Mouse (Mus musculus) urinary bladder, postnatal 25 days (tissue): ENCODE data around the gene Padi6.

Experiments
- DNase-seq: peaks from one replicate; pipeline ENCODE4 v3.0.0; 2022; ENCODE audit warnings: low spot score

Gene Padi6

GRCm38 (mm10) chr4:140742543-140742942 lies at the start of gene Padi6:
TSS of gene Padi6 (minus strand) at chr4:140742643.
- DNase-seq, result no peak

- no peak for DNase-seq
These were observed 48.6 kb upstream of the Padi6 start for GRCm38 (mm10) chr4:140791071-140791470.

- no peak for DNase-seq
These were observed 47.5 kb upstream of the Padi6 start for GRCm38 (mm10) chr4:140789983-140790382.

GRCm38 (mm10) chr4:140788983-140789382 lies 46.5 kb upstream of the Padi6 start:
- peak; percentile 68 for DNase-seq

- no peak for DNase-seq
These were observed 45.8 kb upstream of the Padi6 start for GRCm38 (mm10) chr4:140788264-140788663.

GRCm38 (mm10) chr4:140787414-140787813 lies 45.0 kb upstream of the Padi6 start:
- DNase-seq, result peak; percentile 22

- no peak for DNase-seq
These were observed 42.8 kb upstream of the Padi6 start for GRCm38 (mm10) chr4:140785217-140785616.

GRCm38 (mm10) chr4:140784292-140784945 lies 42.0 kb upstream of the Padi6 start:
- no peak for DNase-seq

GRCm38 (mm10) chr4:140782821-140783220 lies 40.4 kb upstream of the Padi6 start:
- DNase-seq, result no peak

- DNase-seq, result no peak
These were observed 38.1 kb upstream of the Padi6 start for GRCm38 (mm10) chr4:140780507-140780906.

GRCm38 (mm10) chr4:140779803-140780397 lies 37.5 kb upstream of the Padi6 start:
- DNase-seq, result peak; percentile 16

- DNase-seq, result no peak
These were observed 34.2 kb upstream of the Padi6 start for GRCm38 (mm10) chr4:140776623-140777022.

- DNase-seq, result no peak
These were observed 33.4 kb upstream of the Padi6 start for GRCm38 (mm10) chr4:140775876-140776275.

- no peak for DNase-seq
These were observed 32.5 kb upstream of the Padi6 start for GRCm38 (mm10) chr4:140774893-140775292.

- no peak for DNase-seq
These were observed 31.8 kb upstream of the Padi6 start, which contains the start of gene Padi4 for GRCm38 (mm10) chr4:140774025-140774800. TSS of gene Padi4 (minus strand) at chr4:140774236.

- DNase-seq, result no peak
These were observed 28.6 kb upstream of the Padi6 start for GRCm38 (mm10) chr4:140771091-140771490.

- DNase-seq, result peak; percentile 40
These were observed 28.0 kb upstream of the Padi6 start for GRCm38 (mm10) chr4:140770433-140770832.

GRCm38 (mm10) chr4:140768973-140769372 lies 26.5 kb upstream of the Padi6 start:
- DNase-seq, result no peak

GRCm38 (mm10) chr4:140765936-140766335 lies 23.5 kb upstream of the Padi6 start:
- DNase-seq, result no peak

GRCm38 (mm10) chr4:140763158-140763557 lies 20.7 kb upstream of the Padi6 start:
- DNase-seq, result peak; percentile 69

- no peak for DNase-seq
These were observed 19.2 kb upstream of the Padi6 start for GRCm38 (mm10) chr4:140761601-140762000.

- no peak for DNase-seq
These were observed 13.4 kb upstream of the Padi6 start for GRCm38 (mm10) chr4:140755811-140756210.

- no peak for DNase-seq
These were observed 10.9 kb upstream of the Padi6 start for GRCm38 (mm10) chr4:140753366-140753765.
